Mouse (Mus musculus) ES-CJ7 (cell line): ENCODE results near the gene Gm49321.

Source experiments
- DNase-seq: peaks from one replicate; pipeline ENCODE4 v3.0.0; 2011; ENCODE audit warnings: low read depth, low spot score

Gene Gm49321

DNA sequence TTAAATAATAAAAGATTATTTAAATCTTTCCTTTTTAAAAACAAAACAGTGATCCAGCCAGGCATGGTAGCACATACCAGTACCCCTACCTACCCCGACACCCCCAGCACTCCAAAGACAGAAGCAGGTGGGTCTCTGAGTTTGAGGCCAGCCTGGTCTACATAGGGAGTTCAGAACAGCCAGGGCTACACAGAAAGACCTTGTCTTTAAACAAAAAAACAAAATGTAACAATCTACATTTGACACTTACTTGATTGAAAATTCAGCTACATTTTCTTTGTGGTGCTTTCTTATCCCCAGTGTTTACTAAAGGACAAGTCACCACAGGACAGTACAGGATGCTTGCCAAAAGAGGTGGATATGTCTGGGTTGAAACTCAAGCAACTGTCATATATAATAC, at the start of gene Gm49321:
TSS of gene Gm49321 (plus strand) at position 301 of the 400 bp plus-strand sequence.
- DNase-seq = no peak

DNA sequence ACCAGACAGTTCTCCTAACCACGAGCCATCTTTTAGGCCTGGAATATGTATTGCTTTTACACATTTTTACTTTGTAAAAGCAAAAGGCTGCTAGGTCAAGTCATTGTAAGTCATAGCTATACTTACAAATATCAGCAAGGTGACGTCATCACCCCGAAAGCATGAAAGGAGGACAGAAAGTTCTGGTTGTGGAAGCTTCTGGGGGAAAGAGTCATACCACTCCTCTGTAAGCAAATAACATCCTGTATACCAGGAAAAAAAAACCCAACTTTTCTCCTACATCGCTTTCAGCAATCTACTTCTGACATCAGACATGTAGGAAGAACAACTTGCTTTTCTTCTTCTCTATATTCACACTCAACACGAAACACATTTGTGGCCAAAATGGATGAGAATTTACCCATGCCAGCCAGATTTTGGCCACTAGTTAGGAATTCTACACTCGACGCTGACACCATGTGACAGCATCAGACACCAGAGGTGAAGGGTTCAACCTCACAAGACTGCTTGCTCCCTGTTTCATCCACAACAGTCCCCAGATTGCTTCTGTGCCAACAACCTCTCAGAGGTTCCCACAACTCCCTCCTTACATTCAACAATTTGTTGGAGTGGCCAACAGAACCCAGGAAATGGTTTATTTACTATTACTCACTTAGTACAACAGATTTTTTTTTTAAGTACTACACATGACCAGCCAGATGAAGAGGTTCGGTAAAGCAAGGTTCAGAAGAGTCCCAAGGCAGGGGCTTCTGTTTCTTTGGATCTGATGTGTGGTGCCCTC, 49.3 kb upstream of the Gm49321 start:
- no peak for DNase-seq

DNA sequence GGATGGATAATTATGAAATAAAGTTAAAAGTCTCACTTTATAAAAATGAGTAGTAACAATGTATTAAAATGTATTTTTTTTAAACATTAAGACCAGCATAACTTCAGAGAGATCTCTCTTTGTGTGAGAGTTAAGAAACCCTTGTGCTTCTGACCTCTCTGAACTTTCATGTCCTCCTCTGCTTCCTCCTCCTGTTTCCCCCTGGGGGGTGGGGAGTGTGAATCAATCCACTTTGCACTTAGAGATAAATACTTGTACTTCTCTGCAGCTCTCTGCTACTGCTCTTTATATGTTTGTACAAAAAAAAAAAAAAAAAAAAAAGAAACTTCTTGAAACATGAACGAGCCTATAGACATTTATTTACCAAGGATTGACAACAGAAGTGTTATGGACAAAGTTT, 47.9 kb upstream of the Gm49321 start:
- no peak for DNase-seq

DNA sequence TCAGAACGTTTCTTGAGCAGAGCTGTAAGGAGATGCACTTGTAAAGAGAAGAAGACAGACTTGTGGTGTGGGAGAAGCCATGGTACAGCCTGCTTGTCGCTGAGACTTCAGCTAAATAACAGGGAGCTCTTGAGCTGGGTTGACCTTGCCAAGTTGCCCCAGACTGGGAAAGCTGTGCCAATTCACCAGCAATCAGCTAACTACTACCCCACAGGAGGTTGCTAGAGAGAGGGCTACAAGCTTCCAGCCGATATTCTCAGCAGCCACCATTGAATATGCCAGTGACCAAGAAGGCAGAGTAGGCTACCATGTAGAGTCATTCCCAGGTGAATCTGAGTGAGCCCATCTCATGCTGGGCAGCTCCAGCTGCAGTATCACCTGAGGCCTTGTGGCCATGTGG, 47.4 kb upstream of the Gm49321 start:
- no peak for DNase-seq

DNA sequence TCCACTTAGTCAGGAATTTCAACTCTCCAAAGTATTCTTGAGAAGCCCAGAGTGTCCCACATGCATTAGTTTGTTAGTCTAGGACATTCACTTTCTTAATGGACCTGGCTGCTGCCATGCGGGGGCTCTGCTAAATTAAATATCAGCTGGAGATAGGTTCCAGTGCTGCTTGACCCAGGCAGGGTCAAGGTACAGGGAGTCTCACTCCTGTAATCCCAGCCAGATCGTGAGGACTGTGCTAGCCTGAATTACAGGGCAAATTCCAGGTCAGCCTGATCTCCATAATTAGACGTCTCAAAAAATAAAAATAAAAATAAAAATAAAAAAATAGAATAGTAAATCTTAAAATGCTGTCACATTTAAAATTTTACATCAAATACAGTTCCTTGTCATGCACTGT, 44.8 kb upstream of the Gm49321 start:
- no peak for DNase-seq

DNA sequence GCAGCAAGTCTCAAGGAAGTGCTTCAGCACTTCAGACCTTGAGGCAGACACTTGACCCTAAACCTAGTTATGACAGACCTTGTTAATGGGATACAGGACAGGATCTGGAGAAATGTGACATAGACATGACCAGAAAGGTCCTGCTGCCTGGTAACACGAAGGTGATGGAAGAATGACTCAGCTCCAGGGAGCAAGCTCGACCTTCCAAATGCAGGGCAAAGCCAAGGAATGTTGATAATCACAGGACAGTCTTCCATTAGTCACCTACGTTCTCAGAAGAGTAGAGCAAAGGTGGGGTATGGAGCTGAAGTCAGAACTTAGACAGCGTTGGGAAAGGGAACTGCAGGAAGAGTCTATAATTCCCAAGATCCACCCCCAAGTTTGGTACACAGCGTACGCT, 42.6 kb upstream of the Gm49321 start:
- DNase-seq = no peak

DNA sequence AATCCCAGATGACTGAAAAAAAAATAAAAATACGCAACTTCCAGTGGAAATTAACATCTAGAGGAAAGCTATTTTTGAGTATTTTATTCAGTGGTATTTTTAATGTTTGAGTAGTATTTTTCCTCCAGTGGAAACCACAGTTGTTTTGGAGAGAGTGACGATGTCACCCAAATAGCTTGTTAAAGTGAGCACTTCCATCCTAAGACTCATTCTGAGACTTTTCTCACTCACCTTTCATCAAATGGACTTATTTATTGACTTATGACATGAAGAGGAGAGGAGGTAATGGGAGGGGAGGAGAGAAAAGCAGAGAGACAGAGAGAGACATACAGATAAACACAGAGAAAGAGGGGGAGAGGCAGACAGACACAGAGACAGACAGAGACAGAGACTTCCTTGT, 41.8 kb upstream of the Gm49321 start:
- no peak for DNase-seq

DNA sequence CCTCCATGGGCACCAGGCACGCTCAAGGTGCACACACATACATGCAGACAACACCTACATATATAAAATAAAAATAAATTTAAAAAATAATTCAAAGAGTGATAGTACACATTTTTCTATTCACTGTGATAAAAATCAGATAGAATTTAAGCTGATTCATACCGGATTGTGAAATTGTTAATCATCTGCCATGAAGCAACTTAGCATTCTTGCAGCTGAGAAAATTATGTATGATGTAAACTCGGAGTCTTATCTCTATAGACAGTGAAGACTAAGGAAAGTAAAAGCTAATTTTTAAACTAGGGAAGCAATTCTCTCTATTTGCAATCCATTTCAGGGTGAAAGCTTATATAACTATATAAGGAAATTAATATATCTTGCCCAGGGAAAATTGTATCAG, 41.0 kb upstream of the Gm49321 start:
- no peak for DNase-seq

DNA sequence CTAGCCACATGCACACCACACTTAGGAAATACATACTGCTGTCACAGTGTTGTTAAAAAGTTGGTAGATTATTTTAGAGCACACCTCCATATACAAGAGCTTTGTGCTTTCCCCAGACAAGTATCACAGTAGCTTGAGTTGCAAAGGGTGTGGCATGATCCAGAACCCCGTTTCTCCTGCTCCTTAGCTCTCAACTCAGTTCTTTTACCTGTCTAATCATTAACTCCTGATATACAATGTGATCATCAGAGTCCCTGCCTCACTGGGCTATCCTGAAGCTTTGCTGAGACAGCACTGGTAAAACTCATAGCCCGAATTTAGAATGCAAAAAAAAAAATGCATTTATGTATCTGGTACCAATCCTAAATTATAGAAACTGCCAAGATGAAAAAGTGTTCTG, 39.2 kb upstream of the Gm49321 start:
- no peak for DNase-seq

DNA sequence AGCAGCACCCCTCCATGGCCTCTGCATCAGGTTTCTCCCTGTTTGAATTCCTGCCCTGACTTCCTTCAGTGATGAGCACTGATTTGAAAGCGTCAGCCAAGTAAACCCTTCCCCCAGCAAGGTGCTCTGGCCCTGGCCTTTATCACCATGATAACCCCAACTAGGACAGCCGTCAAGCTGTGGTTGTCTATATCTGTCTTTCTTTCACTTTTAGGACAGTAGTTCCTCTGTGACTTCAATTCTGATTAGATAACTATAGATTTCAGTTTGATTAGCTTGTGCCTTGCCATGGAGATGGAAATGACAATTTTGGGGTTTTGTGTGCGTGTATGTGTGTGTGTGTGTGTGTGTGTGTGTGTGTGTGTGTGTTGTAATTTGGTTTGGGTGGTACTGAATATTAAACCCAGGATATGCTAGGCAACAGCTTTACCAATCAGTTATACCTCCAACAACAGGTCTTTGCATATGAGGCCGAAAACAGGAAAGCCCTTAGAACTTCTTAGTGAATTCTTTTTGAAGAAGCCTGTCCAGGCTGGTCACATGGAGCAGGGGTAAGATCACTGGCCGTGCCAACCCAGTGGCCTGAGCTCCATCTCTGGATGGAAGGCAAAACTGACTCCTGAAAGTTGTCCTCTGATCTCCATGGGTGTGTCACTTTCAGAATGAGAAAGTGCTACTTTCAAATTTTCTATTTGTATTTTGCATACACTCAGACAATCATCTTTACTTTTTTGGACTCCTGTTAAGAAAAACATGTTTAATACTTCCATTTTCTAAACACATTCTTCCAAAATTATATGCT, 33.1 kb upstream of the Gm49321 start:
- DNase-seq = no peak

DNA sequence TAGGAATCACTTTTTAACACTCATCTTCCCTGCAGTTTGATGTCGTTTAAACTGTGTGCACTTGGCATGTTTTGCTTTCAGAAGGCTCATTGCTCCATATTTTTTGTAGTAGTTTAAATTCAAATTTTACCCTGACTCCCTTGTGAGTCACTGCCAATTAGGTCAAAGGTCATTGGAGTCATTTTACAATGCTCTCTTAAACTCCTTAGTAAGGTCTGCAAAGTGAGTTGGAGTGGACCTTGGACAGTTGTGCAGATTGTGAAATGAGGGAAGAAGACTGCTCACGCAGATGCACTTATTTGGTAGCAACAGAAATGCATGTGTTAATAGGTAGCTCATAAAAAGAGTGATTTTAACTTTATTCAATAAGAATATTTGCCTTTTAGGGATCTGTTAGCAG, 32.4 kb upstream of the Gm49321 start:
- DNase-seq = no peak

DNA sequence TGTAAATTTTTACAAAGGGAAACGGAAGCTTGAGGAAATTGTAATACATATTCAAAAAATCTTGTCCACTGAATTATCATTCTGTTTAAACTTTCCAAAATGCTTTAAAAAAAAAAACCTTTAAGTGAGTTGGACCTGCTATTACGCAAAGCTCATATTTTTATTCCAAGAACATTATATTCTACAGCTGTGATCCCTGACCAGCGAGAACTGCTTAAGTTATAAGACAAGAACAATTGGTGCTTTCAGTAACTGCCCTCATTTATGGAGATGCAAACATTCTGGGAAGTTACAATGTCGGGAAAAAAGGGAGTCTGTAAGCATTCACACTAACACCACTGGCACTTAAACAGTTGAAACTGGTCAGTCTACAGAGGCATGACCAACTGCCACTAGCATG, 31.9 kb upstream of the Gm49321 start:
- DNase-seq = no peak

DNA sequence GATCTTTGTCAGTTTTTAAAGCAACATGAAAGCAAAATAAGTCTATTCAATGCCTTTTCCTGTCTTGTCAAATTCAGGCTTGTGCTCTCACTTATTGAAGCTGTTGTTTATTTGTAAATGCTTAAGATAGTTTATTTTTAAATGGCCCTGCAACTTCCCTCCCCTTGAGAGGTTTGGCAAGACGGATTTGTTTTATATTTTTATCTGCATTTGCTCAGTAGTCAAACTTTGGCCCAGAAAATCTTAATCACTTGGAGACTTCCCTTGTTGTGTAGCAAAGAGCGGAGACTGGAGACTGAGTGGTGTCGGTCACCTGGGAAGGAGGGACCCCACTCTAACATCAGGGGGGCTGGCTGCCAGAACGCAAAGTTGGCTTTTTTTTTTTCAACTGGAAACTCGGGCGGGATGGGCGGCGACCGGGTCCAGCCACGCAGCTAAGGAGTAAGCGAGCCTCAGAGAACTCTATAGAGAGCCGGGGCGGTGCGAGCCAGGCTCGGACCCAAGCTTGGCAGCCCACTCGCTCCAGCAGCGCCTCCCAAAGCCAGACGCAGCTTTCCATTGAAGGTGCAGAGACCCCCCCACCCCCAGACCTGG, 30.3 kb upstream of the Gm49321 start:
- DNase-seq = no peak

DNA sequence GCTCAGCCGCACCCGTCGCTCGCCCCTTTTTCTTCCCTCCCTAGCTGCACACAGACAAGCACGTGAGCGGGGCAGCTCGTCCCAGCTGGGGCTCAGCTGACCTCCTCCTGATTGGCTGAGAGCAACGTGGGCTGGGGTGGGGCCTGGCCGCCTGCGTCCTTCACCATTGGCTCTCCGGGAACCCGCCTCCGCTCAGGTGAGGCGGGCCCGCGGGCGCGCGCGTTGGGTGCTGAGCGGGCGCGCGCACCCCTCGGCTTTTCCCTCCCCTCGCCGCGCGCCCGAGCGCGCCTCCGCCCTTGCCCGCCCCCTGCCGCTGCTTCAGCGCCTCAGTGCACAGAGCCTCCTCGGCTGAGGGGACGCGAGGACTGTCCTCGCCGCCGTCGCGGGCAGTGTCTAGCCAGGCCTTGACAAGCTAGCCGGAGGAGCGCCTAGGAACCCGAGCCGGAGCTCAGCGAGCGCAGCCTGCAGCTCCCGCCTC, 29.7 kb upstream of the Gm49321 start:
- DNase-seq = peak; percentile 97

DNA sequence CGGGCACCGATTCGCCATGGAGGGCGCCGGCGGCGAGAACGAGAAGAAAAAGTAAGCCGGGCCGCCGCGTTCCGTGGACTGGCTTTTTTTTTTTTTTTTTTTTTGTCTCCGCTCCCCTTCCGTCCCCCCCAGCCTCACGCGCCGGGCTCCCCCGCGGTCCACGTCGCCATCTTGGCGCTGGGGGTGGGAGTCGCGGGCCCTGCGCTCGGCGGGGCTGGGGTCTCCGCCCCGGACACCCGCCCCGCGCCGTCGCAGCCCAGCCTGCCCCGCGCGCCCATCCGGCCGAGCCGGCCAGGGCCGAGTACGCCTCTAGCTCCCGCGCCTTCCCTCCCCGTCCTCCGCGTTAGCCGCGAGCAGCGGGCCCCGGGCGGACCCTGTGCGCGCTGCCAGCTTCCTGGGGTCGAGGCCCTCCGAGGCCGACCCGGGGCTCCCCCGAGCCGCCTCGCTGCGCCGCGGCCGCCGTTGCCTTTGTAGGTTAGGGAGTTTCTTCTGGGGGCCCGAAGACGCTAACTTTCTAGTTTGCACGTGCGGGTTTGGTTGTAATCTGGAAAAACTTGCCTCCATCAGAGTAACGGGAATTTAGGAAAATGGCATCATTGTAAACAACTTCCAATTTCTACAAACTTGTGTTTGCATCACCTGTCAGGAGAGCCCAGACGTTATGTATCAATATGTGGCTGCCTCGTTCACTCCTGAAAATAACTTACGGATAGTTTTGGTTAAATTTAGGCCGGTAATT, 29.0 kb upstream of the Gm49321 start:
- DNase-seq = peak; percentile 9

DNA sequence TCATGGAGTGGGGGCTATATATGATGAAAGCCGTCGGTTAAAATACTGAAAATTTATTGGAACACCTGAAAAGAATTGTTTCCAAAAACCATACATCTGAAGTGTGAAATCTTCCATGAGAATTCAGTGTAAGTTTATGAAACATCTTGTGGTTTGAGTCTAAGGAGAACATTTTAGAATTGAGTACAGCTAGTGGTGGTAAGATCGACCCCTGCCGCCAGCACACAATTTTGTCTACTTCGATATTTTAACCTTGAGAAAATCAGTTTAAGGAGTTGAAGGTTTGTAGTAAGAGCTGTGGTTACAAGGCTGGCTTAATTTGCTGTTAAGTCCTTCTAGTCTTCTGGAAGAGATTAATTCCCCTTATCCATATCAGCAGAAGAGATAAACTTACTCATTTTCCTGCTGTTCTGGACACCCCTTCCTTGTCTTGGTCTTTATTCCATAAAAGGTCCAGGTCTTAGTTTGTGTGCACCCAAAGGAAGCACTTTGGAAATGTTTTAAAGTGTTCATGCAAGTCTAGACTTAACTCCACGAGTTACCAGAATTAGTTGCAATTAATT, 28.4 kb upstream of the Gm49321 start:
- DNase-seq = no peak

DNA sequence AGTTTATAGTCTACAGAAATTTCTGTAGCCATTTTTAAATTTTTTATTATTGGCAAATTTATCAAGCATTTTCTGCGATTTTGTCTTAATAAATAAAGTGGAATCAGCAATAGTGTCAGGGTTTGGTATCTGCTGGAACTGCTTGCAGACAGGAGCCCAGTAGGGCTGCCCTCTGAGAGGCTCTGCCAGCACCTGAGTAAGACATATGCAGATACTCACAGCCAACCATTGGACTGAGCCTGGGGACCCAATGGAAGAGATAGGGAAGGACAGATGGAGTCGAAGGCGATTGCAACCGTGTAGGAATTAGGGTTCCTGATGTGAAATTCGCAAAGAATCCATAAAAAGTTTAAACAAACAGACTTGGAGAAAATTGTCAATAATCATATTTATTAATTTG, 19.0 kb upstream of the Gm49321 start:
- DNase-seq = no peak

DNA sequence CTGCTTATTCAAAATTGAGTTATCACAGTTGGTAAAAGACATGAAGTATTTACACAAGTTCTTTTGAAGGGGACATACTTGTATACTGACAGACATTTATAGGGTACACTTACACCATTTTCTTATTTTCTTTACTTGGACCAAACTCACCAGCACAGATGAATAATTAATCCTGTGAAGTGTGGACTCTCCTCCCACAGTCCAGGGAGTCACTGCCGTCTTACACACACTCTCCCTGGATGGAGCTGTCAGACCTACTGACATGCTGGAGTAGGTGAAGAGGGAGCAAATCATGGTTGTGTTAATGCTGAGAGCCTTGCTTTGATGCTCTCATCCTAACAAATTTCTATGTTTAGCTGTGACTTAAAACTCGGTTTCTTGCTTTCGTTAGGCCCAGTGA, 7.2 kb upstream of the Gm49321 start:
- DNase-seq = no peak

DNA sequence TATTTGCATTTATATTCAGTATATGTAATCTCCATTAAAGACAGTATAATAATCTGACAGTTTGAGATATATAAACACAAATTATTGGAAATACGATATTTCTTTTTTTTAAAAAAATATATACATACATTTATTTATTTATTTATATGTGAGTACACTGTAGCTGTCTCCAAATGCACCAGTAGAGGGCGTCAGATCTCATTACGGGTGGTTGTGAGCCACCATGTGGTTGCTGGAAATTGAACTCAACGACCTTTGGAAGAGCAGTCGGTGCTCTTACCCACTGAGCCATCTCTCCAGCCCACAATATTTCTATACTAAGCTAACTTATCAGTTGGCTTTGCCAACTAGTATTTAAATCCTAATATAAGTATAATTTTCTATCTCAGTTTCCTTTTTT, 6.2 kb upstream of the Gm49321 start:
- DNase-seq = peak; percentile 76

DNA sequence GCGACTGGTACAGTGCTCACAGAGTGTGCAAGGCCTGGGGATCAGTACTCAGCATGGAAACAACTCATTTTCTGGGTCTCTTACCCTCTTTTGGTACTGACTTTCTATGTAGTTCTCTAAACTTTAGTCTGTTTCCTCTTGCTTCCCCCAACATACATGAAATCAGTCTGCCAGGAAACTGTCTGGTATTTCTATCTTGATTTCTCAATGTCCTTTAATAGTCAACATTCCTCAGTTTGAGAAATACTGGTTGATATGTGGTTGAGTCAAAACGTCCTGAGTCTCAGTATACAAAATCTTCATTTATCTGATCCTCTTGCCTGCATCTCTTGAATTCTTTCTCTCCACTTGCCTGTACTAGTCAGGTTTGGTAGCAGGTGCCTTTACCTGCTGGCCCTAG, 2.9 kb upstream of the Gm49321 start:
- DNase-seq = no peak

DNA sequence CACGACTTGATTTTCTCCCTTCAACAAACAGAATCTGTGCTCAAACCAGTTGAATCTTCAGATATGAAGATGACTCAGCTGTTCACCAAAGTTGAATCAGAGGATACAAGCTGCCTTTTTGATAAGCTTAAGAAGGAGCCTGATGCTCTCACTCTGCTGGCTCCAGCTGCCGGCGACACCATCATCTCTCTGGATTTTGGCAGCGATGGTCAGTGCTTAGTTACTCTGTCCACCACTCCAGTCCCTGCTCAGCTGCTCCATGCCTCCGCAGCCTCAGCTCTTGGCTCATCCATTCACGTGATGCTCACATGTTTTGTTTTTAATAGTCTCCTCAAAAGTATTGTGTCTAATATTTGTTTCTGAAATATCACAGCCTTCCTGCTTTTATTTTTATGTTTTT, 2.1 kb downstream of the Gm49321 start:
- no peak for DNase-seq

DNA sequence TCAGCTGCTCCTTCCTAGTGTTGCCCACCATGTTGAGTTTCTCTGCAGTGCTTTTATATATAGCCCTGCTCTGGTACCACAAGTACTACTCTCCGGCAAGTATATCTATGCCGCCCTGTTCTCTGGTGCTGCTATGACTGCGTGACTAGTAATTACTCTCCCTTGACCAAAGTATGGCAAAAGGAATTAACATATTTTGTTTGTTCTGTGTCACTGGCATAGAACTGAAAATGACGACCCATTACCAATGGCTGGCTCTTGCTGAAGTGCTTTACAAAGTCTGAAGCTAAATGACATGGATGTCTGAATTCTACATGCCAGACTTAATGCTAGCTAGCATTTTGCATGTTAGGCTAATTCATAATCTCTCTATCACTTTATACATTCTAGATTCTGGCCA, 11.0 kb downstream of the Gm49321 start:
- no peak for DNase-seq
